Mouse (Mus musculus) hindbrain, embryonic 14.5 days (tissue): ENCODE data around the gene Myo3b. TPM values are rescaled to one million over a fixed set of nuclear protein-coding genes. Genes with fewer than 3 reads are reported as not detected.

Experiments used
- ATAC-seq: fragments of 200-750 bp; cut with Nextera tagmentation; 2 replicates; pipeline ENCODE4 v1.8.0; 2017; ENCODE audit warnings: moderate number of reproducible peaks, mild to moderate bottlenecking, moderate TSS enrichment, moderate library complexity; ENCODE audit not compliant: low FRiP score
- DNase-seq: peaks from one replicate; pipeline ENCODE4 v3.0.0-alpha.2; 2015; ENCODE audit warnings: low spot score
- H3K27ac ChIP-seq: fragments of 300-500 bp; sonication (generic); 2 replicates; pipeline ENCODE4 v1.5.1; 2014; ENCODE audit warnings: mild to moderate bottlenecking, moderate library complexity
- H3K27me3 ChIP-seq: fragments of 300-500 bp; sonication (generic); 2 replicates; pipeline ENCODE4 v1.6.1; 2014; ENCODE audit warnings: mild to moderate bottlenecking, low read length, mixed read lengths; ENCODE audit not compliant: control insufficient read depth, insufficient read depth
- H3K36me3 ChIP-seq: fragments of 300-500 bp; sonication (generic); replicated peaks from 2 replicates; pipeline ENCODE4 v1.6.1; 2014; ENCODE audit not compliant: control insufficient read depth, insufficient read depth
- H3K4me1 ChIP-seq: fragments of 300-500 bp; sonication (generic); replicated peaks from 2 replicates; pipeline ENCODE4 v1.6.1; 2014; ENCODE audit warnings: antibody characterized with exemption, low read length, mixed read lengths; ENCODE audit not compliant: control insufficient read depth, insufficient read depth
- H3K4me2 ChIP-seq: fragments of 300-500 bp; sonication (generic); replicated peaks from 2 replicates; pipeline ENCODE4 v1.6.1; 2014; ENCODE audit warnings: mild to moderate bottlenecking, moderate library complexity
- H3K4me3 ChIP-seq: fragments of 300-500 bp; sonication (generic); replicated peaks from 2 replicates; pipeline ENCODE4 v1.5.1; 2014; ENCODE audit warnings: mild to moderate bottlenecking, low read length
- H3K9ac ChIP-seq: fragments of 300-500 bp; sonication (generic); 2 replicates; pipeline ENCODE4 v1.6.1; 2014
- H3K9me3 ChIP-seq: fragments of 300-500 bp; sonication (generic); 2 replicates; pipeline ENCODE4 v1.6.1; 2016; ENCODE audit warnings: low read length; ENCODE audit not compliant: control insufficient read depth
- WGBS: fragments of 180-500 bp; shearing (Covaris S2); extraction: QIAGEN DNeasy Blood & Tissue Kit; methylation state at CpG from one replicate; pipeline ENCODE4 v1.1.7; 2014; 5-methylcytosine and 5-hydroxymethylcytosine counted together
- polyA plus RNA-seq: library from polyadenylated mRNA; unstranded; fragments of >200 nt; fragmentation: Nextera tagmentation; extraction: Ambion mirVana; gene quantifications from 2 replicates; pipeline ENCODE4 v1.2.1, GENCODE M21; 2014

Gene Myo3b
- polyA plus RNA-seq, 1 experiment from 2014 or later, result 0.27 TPM

DNA sequence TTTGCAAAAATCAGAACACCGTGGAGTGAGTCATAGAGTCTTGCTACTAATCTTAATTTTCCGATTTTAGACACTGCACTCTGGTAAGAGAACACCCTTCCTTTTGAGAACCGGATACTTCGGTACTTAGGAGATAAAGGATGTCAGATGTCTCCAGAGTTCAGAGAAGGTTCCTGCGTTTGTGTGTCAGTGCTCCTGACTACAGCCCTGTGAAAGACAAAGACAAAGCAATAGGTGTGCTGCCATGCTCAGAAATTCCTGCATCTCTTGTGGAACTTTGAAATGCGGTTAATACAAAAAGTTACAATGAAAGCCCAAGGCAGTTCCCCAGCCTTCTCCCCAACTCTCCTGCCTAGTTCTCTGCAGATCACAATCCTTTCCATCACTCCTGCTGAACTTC is 300.6 kb downstream of the Myo3b start:
- Histone ChIP-seq H3K27ac (no peak overlapping the region), H3K27me3 (no peaks in the 10 kb centered on the region), H3K4me1 (no peaks in the 10 kb centered on the region; the same call in 1 of the 2 replicates), H3K36me3 (no peaks in the 10 kb centered on the region), H3K9ac (no peak overlapping the region), H3K4me3 (no peak overlapping the region), H3K4me2 (no peak overlapping the region), H3K9me3 (no peaks in the 10 kb centered on the region)
- no peak for DNase-seq
- 83% methylated on average over 6 of the region's 6 CpGs for WGBS
- no peak for ATAC-seq

GRCm38 (mm10) chr2:70340224-70340623 is 301.3 kb downstream of the Myo3b start:
- Histone ChIP-seq H3K9me3 (no peaks in the 10 kb centered on the region), H3K4me2 (no peak overlapping the region), H3K9ac (no peak overlapping the region), H3K4me1 (no peaks in the 10 kb centered on the region; the same call in 1 of the 2 replicates), H3K4me3 (no peak overlapping the region), H3K27me3 (no peaks in the 10 kb centered on the region), H3K27ac (no peak overlapping the region), H3K36me3 (no peaks in the 10 kb centered on the region)
- 87% methylated on average over 8 of the region's 8 CpGs for WGBS
- ATAC-seq (no peak), DNase-seq (no peak)

- no peak for ATAC-seq
- no peaks in the 10 kb centered on the region for H3K27me3 ChIP-seq
- no peak overlapping the region for H3K27ac ChIP-seq
- no peak for DNase-seq
- no peaks in the 10 kb centered on the region for H3K9me3 ChIP-seq
- no peak overlapping the region for H3K4me2 ChIP-seq
- H3K36me3 ChIP-seq, result no peaks in the 10 kb centered on the region
- no peak overlapping the region for H3K4me3 ChIP-seq
- no peaks in the 10 kb centered on the region for H3K4me1 ChIP-seq
- 64% methylated on average over 8 of the region's 8 CpGs for WGBS
- no peak overlapping the region for H3K9ac ChIP-seq
These were observed 306.2 kb downstream of the Myo3b start for GRCm38 (mm10) chr2:70345126-70345525.

- 52% methylated on average over 1 of the region's 1 CpGs for WGBS
- ATAC-seq, result no peak
- Histone ChIP-seq H3K9me3 (no peaks in the 10 kb centered on the region), H3K27me3 (no peaks in the 10 kb centered on the region), H3K9ac (no peak overlapping the region), H3K4me2 (no peak overlapping the region), H3K4me1 (no peaks in the 10 kb centered on the region), H3K27ac (no peak overlapping the region), H3K36me3 (no peaks in the 10 kb centered on the region), H3K4me3 (no peak overlapping the region)
- no peak for DNase-seq
These were observed 308.6 kb downstream of the Myo3b start for GRCm38 (mm10) chr2:70347511-70347910.

DNA sequence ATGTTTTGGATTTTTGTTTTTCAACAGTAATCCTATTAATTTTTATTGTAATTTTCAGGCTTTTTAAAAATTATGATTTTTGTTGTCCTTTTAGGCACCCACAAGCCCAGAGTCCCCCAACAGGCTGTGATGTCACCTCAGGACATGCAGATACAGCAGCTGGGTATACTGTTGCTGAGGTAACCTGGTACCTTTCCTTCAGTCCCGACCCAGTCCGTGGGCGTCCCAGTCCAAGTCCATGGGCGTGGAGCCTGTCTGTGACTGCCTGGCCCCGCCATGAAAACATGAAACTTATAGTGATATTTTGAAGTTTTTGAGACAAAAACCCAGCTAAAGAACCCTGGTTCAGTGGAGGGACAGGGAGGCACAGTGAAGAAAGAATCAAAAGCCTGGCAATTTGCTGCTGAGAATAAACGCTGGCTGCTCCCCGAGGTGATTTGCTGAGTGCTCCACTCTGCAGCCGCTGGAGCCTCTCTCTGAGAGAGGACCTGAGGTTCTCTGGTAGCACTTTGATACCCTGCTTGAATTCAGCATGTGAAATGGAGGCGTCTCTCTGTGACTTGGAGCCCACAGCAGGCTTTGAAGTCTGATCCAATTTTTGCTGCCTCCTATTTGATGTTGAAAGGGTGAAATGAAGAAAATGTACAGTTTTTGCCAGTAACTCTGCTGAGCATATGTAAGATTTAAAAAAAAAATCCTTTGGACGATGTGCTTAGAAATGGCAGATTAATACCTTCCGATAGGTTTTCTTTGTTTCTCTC is 310.0 kb downstream of the Myo3b start:
- Histone ChIP-seq H3K36me3 (no peaks in the 10 kb centered on the region), H3K4me3 (no peak overlapping the region), H3K27ac (no peak overlapping the region), H3K9ac (no peak overlapping the region), H3K27me3 (no peaks in the 10 kb centered on the region), H3K4me1 (no peaks in the 10 kb centered on the region), H3K4me2 (no peak overlapping the region), H3K9me3 (no peaks in the 10 kb centered on the region)
- no peak for ATAC-seq
- no peak for DNase-seq
- WGBS, result 72% methylated on average over 11 of the region's 11 CpGs

DNA sequence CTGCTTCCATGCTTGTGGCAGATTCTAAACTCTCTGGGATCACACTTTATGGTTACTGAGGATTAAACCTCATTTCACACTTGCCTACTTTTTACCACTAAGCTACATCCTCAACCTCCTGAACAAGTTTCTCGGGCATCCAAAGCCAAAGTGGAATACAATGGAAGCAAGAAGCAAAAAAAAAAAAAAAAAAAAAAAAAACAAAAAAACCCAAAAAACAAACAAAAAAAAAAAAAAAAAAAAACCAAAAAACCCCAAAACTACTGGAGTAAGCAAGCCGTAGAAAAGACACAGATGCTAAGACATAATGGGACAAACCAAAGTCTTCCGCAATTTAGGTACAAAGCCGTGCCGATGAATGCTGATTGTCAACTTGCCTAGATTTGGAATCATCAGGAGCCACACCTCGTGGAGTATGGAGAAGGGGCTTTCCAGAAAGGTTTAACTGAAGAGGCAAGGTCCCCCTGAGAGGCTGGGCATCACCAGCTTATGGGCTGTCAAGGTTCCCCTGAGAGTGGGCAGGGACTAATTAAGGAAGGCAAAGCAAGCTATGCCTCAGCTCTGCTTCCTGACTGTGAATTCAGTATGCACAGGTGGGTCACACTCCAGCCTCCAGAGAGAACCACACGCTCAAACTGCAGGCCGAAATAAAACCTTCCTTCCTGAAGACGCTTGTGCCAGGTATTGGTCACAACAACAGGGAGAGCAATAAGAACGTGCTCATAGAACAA is 313.7 kb downstream of the Myo3b start:
- H3K4me1 ChIP-seq, result no peaks in the 10 kb centered on the region
- no peak overlapping the region for H3K27ac ChIP-seq
- H3K4me2 ChIP-seq, result no peak overlapping the region
- no peak overlapping the region for H3K4me3 ChIP-seq
- no peaks in the 10 kb centered on the region for H3K27me3 ChIP-seq
- H3K9ac ChIP-seq, result no peak overlapping the region
- WGBS, result 90% methylated on average over 10 of the region's 10 CpGs
- H3K36me3 ChIP-seq, result no peaks in the 10 kb centered on the region
- H3K9me3 ChIP-seq, result no peaks in the 10 kb centered on the region
- no peak for ATAC-seq
- no peak for DNase-seq

DNA sequence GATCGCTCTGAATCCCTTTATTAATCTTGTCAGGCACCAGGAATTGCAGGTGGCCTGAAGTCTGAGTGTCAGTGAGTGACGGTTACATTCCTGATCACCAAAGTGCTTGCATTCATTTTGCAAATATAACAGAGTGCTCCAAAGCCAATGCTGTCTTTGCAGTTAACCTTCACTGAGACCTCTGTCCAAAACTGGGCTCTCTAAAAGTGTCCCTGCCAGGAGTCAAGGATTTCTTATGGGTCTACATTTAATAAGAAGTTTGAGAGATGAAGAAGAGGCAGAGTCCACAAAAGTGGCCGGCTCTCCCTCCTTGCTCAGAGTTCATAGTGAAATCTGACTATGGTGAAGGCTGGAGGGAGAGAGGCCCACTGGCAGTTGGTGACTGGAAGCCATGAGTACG is 315.1 kb downstream of the Myo3b start:
- DNase-seq, result no peak
- no peak overlapping the region for H3K4me3 ChIP-seq
- 86% methylated on average over 4 of the region's 4 CpGs for WGBS
- no peak for ATAC-seq
- no peak overlapping the region for H3K27ac ChIP-seq
- no peaks in the 10 kb centered on the region for H3K9me3 ChIP-seq
- H3K4me1 ChIP-seq, result no peaks in the 10 kb centered on the region
- H3K9ac ChIP-seq, result no peak overlapping the region
- no peaks in the 10 kb centered on the region for H3K36me3 ChIP-seq
- H3K27me3 ChIP-seq, result no peaks in the 10 kb centered on the region
- no peak overlapping the region for H3K4me2 ChIP-seq

- H3K27me3 ChIP-seq, result no peaks in the 10 kb centered on the region
- no peak overlapping the region for H3K4me2 ChIP-seq
- 61% methylated on average over 2 of the region's 2 CpGs for WGBS
- ATAC-seq (no peak), DNase-seq (no peak)
- H3K4me1 ChIP-seq, result no peaks in the 10 kb centered on the region
- H3K4me3 ChIP-seq, result no peak overlapping the region
- H3K9me3 ChIP-seq, result no peaks in the 10 kb centered on the region
- H3K27ac ChIP-seq, result no peak overlapping the region
- H3K9ac ChIP-seq, result no peak overlapping the region
- H3K36me3 ChIP-seq, result no peaks in the 10 kb centered on the region
These were observed 316.1 kb downstream of the Myo3b start for GRCm38 (mm10) chr2:70355026-70355425.

GRCm38 (mm10) chr2:70369421-70369820 is 330.5 kb downstream of the Myo3b start:
- ATAC-seq (no peak), DNase-seq (no peak)
- Histone ChIP-seq H3K4me3 (no peak overlapping the region), H3K27ac (no peak overlapping the region), H3K36me3 (no peaks in the 10 kb centered on the region), H3K4me2 (no peak overlapping the region), H3K9me3 (no peaks in the 10 kb centered on the region), H3K27me3 (no peaks in the 10 kb centered on the region), H3K9ac (no peak overlapping the region), H3K4me1 (0 out of 2 replicates have a peak, but pooled peaks cover 4% of the 10 kb centered on the region)
- 88% methylated on average over 6 of the region's 6 CpGs for WGBS
